Mouse (Mus musculus): ENCODE results near the gene Srgap1.
"Not testable (repeated sequence)": the region's sequence is repeated elsewhere in the genome, so short reads cannot be mapped to it uniquely, and the experiment has no call there.

The Srgap1 gene

DNA sequence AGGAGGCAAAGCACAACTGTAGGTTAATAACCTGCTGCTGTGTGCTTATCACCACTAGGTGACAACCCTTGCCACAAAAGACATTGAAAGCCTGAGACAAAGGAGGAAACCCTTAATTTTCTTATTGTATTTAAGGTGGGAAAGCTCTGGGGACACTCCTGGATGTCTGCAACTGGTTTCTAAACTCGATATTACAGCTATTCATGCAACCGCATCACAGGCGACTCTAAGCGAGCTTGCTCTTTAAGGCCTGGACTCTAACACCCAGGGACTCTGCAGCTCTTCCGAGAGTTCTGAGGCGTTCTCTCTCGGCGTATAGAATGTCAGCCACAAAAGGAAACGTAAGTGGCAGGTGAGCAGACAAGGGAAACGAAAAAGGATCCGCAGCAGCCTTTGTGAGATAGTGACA is 241.2 kb downstream of the Srgap1 start:
- DNase-seq = no peak

DNA sequence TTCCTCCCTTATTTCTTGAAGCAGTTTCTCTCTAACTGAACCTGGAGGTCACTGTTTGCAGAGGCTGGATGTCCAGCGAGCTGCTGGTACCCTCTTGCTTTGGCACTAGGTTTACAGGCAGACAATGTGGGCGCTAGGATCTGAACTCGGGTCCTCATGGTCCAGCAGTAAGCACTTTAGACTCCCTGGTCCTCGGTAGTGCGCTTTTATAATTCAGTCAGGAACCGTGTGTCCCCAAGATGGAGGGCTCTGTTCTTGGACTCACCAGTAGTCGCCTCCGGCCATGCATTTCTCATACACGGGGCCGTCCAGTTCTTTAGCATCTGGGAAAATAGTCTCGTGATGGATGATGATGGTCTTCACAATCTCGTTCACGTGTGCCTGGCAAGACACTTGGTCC is 242.6 kb downstream of the Srgap1 start:
- DNase-seq = no peak

DNA sequence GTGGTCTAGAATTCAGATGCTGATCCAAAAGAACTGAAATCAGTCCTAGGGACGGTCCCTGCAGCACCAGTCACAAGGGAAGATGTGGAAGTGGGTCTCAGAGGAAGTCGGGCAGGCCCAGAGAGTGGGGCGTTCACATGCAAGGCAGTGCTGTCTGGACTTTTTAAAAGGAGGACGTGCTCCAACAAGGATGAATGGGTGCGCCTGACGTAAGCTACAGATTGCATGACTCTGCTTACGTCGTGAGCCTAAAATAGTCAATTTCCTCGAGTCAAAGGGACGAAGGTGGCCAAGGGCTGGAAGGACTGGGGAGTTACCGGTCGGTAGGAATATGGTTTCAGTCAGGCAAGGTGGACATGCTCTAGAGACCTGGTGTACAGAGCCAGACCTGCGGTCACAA is 247.1 kb downstream of the Srgap1 start:
- no peak for DNase-seq

DNA sequence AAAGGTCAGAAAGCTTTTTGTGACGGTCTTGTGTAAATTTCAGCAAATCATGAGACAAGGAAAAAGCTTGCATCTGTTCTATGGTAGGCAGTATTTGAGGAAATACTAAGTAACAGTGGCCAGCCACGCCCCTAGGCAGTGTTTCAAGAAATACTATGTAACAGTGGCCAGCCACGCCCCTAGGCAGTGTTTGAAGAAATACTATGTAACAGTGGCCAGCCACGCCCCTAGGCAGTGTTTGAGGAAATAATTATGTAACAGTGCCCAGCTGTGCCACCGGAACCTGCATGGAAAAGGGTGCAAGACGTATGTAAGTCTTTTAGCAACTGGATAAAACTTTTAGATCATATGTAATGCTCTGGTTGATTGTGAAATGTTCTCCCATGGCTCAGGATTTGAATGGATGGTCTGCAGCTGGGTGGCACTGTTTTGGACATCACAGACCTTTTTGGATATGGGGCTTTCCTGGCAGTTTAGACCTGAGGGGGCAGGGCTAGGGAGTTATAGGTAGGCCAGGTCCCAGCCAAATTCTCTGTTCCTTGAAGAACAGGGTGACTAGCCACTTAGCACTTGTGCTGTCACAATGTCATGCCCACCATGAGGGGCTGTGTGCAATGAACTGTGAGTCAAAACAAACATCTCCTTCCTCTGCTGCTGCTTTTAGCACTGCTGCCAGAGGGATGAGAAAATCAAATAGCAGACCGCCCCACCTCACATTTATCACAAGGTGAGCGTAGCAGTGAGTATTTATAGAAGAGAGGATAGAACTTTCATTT is 250.9 kb downstream of the Srgap1 start:
- peak; percentile 69 for DNase-seq

DNA sequence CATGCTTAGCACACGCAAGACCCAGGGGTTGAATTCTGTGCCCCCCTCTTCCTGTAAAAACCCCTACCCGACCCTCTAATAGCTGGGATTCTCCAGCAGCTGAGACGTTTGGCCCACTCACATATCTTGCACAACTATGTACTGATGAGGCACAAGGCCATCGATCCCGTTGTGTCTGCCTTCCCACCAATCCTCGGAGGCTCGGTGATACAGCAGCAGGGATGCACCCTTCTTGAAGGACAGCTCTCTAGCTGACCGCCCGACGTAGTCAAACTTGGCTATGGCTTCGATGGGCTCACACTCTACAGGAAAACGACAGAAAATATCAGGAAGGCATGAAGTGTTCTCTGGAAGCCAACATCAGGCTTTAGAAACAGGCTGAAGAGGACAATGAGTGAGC is 252.6 kb downstream of the Srgap1 start:
- DNase-seq = no peak

DNA sequence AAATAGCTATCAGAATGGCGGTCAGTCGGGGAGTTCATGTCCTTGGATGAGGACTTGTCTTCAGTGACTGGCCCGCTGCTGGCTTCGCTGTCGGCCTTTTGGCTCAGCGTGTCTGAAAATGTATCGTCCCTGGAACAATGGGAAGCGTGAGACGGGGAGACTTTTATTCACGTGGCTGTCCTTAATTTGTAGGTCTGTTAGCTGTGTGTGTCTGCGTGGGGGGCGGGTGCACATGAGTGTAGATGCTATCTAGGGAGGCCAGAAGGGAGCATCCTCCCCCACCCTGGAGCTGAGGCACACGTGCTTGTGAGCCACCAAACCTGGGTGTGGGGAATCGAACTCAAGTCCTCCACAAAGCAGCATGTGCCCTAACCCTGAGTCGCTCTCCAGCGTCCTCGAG is 254.5 kb downstream of the Srgap1 start:
- no peak for DNase-seq

DNA sequence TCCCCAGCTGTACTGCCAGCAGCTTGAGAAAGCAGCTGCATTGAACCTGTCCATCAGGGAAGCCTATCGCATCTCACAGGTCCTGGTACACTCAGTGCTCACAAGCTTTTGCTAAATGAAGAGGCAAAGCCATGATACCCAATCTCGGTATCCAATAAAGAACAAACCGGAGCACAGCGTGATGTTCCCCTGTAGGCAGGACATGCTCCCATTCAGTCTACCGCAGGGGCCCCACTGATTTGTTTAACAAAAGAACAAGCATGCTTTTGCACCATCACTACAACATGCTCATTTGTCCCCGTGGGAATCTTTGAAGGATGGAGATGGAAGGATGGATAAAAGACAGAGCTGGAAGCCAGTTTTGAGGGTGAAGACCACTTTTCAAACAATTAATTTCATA is 257.0 kb downstream of the Srgap1 start:
- DNase-seq = no peak

DNA sequence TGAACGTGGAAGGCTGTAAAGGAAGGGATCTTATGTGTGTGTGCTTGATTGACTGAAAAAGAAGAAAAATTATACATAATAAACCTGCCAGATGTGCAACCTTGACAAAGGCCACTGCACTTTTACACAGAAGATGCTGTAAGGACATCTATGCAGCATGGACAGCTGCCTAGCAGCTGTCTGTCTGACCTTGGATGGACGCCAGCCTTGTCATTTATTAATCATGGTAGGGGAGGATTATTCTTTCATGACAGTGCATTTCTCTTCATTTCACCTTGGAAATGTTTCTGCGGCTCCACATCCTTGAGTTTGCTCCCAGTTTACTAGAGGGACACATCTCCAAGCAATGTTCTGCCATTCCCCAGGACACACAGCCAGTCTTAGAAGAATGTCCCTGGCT is 258.6 kb downstream of the Srgap1 start:
- DNase-seq = no peak

DNA sequence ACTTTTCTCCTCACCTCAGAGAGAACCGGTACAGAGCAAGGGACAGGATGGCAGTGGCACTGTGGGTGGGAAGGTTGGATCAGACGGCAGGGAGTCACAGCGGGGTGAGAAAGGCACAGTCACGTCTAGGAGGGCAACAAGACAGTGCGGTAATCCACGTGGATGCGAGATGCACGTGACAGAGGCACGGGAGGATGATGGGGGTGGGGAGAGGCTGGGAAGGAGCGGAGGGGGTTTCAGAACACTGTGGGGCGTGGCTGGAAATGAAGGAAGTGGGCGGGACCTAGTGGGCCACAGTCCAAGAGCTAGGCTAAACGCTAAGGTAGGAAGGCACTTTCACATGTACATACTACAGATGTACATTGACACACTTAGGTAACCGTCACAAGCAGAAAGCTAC is 266.0 kb downstream of the Srgap1 start:
- peak; percentile 35 for DNase-seq

DNA sequence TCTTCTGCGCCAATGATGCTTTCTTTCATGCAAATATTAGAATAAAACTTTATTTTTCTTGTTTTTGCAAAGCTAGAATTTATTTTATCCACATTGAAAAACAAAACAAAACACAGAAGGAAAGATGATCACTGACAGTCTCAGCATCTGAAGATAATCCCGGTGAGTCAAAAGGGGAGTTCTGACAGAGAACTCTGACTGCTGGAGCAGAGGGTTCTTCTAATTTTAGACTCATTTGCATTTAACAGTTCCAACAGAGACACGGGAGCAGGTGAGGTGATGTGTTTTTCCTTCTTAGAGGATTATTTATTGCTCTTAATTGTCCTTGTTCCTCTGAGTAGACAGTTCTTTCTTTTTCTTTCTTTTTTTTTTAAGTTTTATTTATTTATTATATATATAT is 271.1 kb downstream of the Srgap1 start:
- no peak for DNase-seq

DNA sequence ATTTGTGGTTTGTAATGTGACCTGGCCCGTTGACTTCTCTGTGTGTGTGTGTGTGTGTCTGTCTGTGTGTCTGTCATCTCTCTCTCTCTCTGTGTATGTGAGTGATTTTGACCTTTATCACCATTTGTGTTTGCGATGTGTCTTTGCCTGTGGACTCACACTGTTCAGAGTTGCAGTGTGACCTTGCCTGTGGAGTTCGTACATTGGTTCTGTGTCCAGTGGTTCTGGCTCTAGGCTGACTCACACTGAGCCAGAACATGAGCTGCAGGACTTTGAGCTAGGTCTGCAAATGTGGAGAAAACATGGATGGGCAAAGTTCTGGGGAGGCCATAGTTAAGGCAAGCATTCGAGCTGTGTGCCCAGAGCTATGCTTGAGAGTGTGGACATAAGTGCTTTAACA is 273.3 kb downstream of the Srgap1 start:
- DNase-seq = no peak

DNA sequence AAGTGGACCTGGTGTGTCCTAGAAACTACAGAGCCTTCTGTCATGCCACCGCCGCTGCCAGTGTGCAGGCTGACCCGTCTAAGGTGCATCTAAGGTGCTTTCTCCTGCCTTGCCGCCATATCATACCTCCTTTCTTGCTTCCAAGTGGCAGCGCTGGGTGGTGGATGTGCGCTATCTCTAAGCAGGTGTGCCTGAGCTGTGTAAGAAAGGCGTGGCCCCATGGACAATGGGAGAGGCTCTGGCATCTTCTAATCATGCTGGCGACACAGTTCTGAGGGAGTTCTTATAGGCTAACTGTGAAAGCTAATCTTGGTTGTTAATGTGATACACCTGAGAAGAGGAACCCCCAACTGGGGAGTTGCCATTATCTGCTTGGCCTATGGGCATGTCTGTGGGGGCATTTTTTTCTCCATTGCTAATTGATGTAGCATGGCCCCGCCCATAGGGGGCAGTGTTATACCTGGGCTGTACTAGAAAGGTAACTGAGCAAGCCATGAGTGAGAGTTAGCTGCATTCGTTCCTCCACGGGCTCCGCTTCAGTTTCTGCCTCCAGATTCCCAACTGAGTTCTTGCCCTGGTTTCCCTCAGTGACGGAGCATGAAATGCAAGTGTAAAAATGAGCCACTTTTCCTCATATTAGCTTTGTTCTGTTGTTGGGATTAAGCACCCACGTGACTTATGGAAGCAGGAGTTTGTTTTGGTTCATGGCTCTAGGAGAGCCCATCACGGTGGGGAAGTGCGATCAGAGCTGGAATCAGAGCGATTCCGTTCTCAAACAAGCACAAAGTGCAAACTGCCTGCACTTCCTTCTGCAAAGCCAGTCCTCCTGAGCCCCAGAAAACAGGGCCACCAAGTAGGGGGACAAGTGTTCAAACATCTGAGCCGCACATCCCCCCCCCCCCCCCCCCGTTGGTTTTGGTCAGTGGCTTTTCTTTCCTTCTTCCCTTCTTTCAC is 276.2 kb downstream of the Srgap1 start:
- DNase-seq = peak; percentile 46

DNA sequence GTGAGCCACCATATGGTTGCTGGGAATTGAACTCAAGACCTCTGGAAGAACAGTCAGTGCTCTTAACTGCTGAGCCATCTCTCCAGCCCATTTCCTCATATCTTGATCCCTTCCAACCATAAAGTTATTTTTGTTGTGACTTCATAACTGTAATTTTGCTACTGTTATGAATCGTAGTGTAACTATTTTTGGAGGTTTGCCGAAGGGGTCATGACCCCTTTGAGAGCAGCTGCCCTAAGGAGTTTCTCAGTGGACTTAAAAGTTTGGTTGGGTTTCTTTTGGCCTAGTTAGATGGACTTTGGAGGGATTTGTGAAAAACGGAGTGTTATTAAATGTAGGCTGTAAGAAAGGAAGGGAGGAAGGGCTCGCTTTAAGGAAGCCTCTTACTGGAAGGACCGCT is 277.4 kb downstream of the Srgap1 start:
- DNase-seq = no peak

DNA sequence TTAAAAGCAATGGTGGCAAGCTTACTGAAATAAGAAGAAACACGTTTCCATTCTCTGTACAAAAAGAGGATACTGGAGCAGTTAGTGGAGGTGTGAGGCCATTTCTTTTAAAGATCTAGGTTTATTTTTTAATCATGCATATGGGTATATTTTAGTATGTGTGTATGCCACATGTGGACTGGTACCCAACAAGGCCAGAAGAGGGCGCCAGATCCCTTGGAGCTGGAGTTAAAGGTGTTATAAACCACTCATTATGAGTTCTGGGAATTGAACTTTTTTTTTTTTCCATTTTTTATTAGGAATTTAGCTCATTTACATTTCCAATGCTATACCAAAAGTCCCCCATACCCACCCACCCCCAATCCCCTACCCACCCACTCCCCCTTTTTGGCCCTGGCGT is 279.8 kb downstream of the Srgap1 start:
- not testable (repeated sequence) for DNase-seq

DNA sequence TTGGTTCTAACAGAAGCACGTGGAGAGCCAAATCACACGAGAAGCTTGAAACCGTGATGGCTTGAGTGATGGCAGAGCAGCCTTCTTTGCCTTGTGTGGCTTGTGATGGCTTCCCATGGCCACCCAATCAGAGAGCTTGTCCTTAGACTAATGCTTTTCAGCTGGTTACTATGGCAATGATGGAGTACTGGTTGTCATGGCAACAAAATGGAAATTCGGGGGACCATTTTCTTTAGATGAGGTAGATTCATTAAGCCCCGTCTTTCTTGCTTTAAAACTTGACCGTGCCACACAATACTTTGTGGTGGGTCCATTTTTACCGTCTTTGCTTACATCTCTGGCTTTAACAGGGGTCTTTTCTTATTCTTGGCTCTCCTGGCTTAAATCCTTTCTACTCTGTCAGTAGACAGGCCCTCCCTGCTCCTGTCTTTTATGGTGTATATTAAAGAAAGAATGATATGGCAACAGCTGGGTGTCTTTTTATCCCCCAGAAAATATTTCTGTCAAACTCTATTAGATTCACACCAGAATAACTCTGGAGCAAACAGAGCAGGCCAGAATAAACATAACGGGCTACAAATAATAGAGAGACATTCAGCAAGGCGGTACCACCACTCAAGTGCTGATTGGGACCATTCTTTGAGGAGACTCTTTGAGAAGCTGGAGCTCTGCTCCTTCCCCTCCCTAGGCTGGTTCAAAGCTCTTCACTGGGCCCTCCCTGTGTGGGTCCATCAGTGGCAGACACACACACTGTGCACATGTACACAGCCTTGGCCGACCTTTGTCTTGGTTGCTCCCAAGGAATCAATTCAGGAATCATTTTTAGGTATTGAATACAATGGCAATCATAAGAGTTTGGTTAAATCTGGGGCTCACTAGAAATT is 281.7 kb downstream of the Srgap1 start:
- no peak for DNase-seq

DNA sequence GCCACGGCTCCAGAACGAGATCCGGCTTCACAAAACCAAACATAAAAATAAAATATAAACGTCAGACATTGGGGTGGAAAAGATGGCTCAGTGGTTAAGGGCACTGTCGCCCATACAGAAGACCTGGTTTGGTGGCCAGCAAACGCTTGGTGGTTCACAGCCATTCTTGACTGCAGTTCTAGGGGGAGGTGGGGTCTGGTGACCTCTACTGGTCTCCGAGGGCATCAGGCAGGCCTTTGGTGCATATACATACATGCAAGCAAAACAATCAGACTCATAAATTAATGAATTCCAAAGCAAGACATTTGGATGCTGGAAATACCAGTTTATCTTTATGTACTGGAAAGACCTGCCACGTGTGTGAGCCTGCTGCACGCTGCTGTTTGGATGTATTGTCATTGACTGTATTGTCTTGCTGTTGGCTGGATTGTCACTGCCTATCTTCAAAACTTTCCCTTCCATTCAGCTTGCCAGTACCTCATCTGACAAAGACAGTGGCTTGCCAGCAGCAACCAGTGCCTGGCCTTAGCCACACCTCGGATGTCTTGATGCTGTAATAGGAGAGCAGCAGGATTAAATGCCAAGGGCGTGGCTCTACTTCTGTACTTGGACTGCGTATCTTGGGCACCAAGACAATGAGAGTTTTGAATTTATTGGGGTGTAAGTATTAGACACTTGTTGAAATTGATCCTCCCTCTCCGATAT is 282.5 kb downstream of the Srgap1 start:
- DNase-seq = peak; percentile 8

DNA sequence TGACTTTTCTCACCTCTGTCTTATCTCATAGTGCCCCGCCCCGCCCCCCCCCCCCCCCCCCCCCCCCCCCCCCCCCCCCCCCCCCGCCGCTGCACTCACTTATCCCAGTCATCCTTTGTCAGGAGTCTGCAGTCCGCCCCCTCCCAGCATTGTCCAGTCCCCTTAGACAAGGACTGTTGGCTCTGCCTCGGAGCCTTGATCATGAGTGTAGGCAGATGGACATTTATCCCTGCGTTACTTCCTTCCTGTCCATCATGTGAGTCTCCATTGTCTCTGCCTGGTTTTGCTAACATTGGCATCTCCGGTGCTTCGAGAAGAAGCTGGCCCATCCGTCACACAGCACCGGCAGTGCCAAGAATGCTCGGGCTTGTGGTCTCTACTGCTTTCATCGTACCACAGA is 283.9 kb downstream of the Srgap1 start:
- DNase-seq = peak; percentile 16

DNA sequence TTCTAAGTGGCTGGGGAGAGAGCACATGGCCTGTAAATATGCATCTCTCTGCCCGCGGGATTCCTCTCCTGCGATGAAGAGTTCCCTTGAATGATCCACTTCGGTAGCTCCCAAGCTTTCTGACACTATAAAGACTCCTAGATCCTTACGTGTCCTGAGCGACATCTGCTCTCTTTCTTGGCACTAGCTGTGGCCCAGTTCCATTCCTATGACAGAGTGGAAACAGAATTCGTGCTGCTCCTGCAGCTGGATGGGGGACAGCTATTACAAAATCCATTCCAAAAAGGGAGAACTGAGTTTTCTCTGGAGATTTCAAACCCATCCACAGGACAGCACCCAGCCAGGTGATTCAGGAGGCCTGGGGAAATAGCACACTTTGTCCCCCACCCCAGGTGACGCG is 285.0 kb downstream of the Srgap1 start:
- no peak for DNase-seq

DNA sequence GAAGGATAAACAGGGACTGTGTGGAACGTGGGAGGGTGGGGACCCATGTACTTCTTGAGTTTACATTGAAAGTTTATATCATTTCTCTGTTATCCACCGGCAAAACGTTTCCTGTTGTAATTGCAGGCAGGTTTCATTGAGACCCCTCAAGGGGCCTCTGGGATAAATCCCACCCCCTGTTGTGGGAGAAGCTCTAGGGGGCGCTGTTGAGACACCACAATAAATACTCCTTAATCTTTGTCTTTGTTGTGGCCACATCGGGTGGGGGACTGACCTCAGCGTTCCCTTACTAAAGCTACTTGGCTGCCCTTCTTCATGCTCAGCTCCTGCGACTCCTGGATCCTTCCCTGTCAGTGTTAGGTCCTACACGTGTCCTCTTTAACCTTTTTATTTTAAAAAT is 288.0 kb downstream of the Srgap1 start:
- peak; percentile 8 for DNase-seq

DNA sequence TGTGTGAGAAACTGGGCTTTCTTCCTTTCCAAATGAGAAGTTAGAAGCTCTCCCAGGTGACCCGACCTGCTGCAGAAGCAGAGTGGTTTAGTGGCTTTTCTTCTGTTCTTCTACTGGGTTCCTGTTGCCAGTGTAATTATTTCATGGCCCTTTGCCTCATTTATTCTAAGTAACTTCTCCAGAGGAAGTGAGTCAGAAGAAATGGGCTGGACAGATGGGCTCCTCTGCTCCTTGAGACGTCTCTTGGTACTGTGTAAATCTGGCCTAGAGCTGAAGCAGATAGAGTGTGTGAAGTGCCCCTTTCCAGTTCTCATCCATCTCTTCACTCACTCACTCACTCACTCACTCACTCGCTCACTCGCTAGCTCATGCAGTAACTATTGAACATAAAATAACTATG is 290.4 kb downstream of the Srgap1 start:
- DNase-seq = no peak

DNA sequence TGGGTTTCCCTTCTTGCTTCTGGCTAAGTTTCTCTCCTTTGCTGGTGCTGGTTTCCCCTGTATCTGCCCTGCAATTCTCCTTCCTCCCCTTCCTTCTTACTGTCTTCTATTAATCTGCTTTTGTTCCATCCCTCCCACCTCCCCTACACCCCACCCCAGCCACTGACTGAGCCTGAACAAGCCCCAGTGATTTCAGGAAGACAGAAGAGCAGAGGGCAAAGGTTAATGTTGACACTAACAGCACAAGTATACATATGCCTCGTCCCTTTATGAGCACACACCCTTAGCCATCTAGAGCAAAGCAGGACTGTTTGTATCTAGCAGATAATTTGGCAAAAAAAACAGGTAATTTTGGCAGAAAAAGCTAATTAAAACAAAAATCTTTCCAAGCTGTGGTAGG is 291.3 kb downstream of the Srgap1 start:
- no peak for DNase-seq

DNA sequence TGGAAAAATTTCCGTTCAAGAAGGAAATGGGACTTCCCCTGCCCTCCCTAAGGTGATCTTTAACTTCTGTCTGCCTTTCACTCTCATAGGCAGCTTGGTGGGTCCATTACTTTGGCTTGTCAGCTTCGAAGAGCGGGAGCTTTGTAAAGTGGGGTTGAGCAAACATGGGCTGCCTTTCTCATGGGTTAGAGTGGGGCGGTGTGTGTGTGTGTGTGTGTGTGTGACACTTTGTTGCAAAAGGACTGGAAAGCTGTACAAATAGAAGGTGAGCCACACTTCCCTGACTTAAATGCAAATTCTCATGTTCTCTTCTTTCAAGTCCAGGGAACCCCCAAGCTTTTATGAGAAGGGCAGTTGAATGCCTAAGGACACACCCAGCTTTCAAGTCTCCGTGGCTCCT is 292.9 kb downstream of the Srgap1 start:
- peak; percentile 19 for DNase-seq

DNA sequence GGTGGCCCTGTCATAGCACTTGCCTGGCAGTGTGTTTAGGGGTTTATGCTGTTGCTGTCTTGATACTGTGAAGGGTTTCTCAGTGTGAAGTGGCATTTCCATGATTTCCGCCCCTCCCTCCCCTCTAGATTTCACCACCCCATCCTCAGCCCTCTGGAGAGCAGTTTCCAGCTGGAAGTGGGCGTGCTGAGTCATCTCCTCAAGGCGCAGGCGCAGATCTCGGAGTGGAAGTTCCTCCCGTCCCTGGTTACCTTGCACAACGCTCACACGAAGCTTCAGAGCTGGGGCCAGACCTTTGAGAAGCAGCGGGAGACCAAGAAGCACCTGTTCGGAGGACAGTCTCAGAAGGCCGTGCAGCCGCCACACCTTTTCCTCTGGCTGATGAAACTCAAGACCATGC is 296.9 kb downstream of the Srgap1 start:
- peak; percentile 55 for DNase-seq

Measured in lung, postnatal 14 days (tissue).